Mouse (Mus musculus) lung, adult 2 months (tissue): ENCODE measurements at regions not wholly inside any gene's neighbourhood (a gene's known extent, or its start where the extent isn't known, plus 50 kb on each side); places are given as distances from the start of the nearest gene placed in this dataset.
A peak's percentile ranks its signal among the peaks of the same experiment; 100 is the strongest.

ENCODE experiments used
- DNase-seq: peaks from one replicate; pipeline ENCODE4 v3.0.0; 2022
- H3K4me1 ChIP-seq: fragments of 200-500 bp; 2 replicates; pipeline ENCODE4 v1.6.1; 2011; ENCODE audit warnings: low read length; ENCODE audit not compliant: control insufficient read depth, insufficient read depth
- H3K4me3 ChIP-seq: fragments of 200-500 bp; replicated peaks from 2 replicates; pipeline ENCODE3; 2011; ENCODE audit warnings: low read depth, mild to moderate bottlenecking, control low read depth, low read length; ENCODE audit errors: extremely low read depth
- CTCF ChIP-seq: fragments of 200-500 bp; IDR thresholded peaks from 2 replicates; pipeline ENCODE4 v1.5.1; 2011; ENCODE audit warnings: mild to moderate bottlenecking, low read length, control low read depth; ENCODE audit not compliant: insufficient read depth
- POLR2A ChIP-seq: fragments of 200-500 bp; IDR thresholded peaks from 2 replicates; pipeline ENCODE4 v1.6.1; 2011; ENCODE audit warnings: low read depth, mild to moderate bottlenecking, control low read depth, low read length, borderline replicate concordance; ENCODE audit errors: extremely low read depth
- WGBS: fragments of 180-500 bp; shearing (Covaris S2); methylation state at CpG from one replicate; pipeline ENCODE4 v1.1.7; 2018; 5-methylcytosine and 5-hydroxymethylcytosine counted together

DNA sequence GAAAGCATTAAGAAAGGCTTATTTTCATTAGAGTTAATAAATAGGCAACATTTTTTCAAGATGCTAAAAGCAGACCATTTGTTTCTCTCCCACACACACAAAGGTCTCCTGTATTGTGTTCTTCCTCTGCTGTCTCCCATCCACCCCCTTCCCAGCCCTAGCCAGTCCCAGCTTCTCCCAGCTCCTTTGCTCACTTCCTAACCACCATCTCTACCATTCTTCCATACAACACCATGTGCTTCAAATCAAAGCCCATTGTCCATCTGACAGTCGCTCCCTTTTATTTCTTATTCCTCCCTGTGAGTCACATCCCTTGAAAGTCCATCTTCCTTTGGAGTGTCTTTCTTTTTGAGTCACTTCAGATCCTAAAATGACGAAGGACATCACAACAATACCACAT, 185.0 kb upstream of the Prep start:
- 61% methylated on average over 2 of the region's 2 CpGs for WGBS
- no peak for DNase-seq
- Histone ChIP-seq H3K4me3 (no peak overlapping the region), H3K4me1 (no peaks in the 10 kb centered on the region)
- TF ChIP-seq POLR2A (no peak), CTCF (no peak)

DNA sequence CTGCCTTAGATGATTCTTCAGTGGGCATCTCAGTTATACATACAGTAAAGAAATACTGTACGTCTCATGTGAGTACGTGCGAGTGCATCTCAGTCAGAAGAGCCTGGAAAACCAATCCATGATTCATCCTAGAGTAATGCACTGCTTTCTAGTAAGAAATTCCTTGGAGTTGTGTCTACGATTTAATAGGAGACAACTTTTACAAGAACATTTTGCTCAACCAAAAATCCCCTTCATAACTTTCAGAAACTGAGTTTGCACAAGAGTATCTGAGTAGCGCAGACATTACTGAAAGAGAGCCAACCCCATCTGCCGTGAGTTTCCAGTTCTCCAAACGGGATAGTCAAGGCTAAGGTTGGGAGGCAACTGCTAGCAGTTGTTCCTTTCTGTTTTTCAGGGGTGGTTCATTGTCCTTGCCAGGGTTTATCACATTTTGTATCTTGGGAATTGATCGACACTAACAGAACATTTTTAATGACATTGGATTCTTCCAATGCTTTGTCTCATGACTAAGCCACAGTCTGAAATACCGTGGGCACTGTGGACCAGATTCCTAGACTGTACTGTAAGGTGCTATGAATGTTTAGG, 189.8 kb upstream of the Prep start:
- TF ChIP-seq CTCF (no peak), POLR2A (no peak)
- DNase-seq, result no peak
- Histone ChIP-seq H3K4me1 (no peaks in the 10 kb centered on the region), H3K4me3 (no peak overlapping the region)
- 82% methylated on average over 9 of the region's 9 CpGs for WGBS

- TF ChIP-seq POLR2A (no peak), CTCF (no peak)
- H3K4me3 ChIP-seq, result no peak overlapping the region
- 82% methylated on average over 5 of the region's 5 CpGs for WGBS
- H3K4me1 ChIP-seq, result no peaks in the 10 kb centered on the region
- no peak for DNase-seq
Observed at GRCm38 (mm10) chr10:44873642-44874285, 193.2 kb upstream of the Prep start.

GRCm38 (mm10) chr10:44864191-44864747, 202.7 kb upstream of the Prep start:
- no peak for TF ChIP-seq CTCF
- DNase-seq, result no peak
- H3K4me1 ChIP-seq, result no peaks in the 10 kb centered on the region
- H3K4me3 ChIP-seq, result no peak overlapping the region
- WGBS, result 82% methylated on average over 1 of the region's 1 CpGs

- TF ChIP-seq POLR2A, result no peak
- TF ChIP-seq CTCF, result no peak
- DNase-seq, result no peak
- Histone ChIP-seq H3K4me1 (no peaks in the 10 kb centered on the region), H3K4me3 (no peak overlapping the region)
- 72% methylated on average over 8 of the region's 8 CpGs for WGBS
Observed at GRCm38 (mm10) chr10:44862360-44862674, 204.7 kb upstream of the Prep start.

DNA sequence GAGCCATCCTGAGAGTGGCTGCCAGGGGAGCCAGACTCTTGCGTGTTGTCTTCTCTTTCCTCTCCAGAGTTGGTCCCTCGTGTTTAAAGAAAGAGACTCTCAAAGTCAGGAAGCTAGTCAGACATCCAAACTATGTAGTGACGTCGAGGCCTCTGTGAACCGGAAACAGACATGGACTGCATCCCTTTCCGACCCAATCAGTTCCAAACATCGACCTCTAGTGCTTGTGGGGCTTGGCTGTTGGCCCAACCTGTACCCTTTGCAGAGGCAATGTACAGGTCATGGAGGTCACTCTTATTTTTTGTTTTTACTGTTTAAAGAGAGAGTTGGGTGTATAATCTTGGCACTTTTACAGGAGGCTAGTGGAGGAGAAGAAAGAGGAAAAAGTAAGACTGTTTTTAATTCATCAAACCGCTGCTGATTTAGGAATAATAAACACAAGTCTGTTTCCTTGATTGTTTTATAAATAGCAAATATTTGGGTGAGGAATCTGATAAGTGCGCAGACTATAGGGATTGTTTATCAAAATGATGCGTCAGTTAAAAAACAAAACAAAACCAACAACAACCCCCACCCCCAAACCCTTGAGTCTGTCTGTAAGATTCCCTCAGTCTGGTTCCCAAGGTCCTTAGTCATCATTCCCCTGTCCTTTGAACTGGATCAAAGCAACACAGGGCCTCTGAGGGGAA, 205.2 kb upstream of the Prep start:
- Histone ChIP-seq H3K4me3 (no peak overlapping the region), H3K4me1 (no peaks in the 10 kb centered on the region)
- TF ChIP-seq CTCF (no peak), POLR2A (no peak)
- DNase-seq, result peak; percentile 13
- WGBS, result 24% methylated on average over 10 of the region's 10 CpGs

DNA sequence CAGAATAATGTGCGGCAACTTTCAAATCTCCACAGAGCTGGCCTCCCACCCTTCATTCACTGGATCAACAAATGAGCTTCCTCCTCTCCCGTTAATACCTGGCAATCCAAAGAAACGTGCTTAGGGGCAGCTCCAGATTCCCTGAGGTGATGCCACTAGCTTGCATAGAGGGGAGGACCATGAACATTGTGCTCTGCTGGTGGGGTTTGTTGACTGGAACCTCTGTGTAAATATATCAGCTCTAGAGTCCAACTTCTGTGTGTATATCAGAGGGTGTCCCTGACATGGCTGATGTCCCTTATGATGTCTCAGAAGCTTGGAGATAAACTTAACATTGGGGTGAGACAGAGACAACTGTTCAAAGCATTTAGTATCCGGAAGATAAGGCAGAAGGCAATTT, 209.6 kb upstream of the Prep start:
- Histone ChIP-seq H3K4me1 (no peaks in the 10 kb centered on the region), H3K4me3 (no peak overlapping the region)
- 72% methylated on average over 4 of the region's 4 CpGs for WGBS
- no peak for TF ChIP-seq CTCF
- no peak for DNase-seq

- WGBS, result 92% methylated on average over 4 of the region's 4 CpGs
- Histone ChIP-seq H3K4me3 (no peak overlapping the region), H3K4me1 (no peaks in the 10 kb centered on the region)
- no peak for DNase-seq
- TF ChIP-seq POLR2A (no peak), CTCF (no peak)
Observed at GRCm38 (mm10) chr10:44854109-44854508, 212.9 kb upstream of the Prep start.

GRCm38 (mm10) chr10:44849016-44849415, 218.0 kb upstream of the Prep start:
- Histone ChIP-seq H3K4me1 (no peaks in the 10 kb centered on the region; the same call in 1 of the 2 replicates), H3K4me3 (no peak overlapping the region)
- WGBS, result 78% methylated on average over 4 of the region's 4 CpGs
- no peak for DNase-seq
- no peak for TF ChIP-seq POLR2A
- no peak for TF ChIP-seq CTCF

DNA sequence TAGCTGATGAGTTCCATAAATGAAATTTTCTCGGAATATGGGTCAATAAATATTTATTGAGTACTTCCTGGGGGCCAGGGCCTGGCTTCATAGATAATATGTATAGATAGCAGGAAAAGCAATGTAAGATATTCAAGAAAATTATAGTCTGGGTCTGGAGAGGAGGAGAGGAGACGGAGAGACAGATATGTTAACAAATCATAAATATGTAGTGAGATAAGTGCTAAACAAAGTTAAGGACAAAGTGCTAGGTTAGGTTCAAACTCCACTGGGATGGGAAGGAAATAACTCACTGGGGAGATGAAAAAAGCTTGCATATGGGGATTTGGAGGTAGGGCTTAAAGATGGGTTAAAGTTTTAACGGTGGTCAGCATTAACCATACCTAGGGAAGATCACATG, 220.2 kb upstream of the Prep start:
- H3K4me3 ChIP-seq, result no peak overlapping the region
- DNase-seq, result no peak
- TF ChIP-seq POLR2A (no peak), CTCF (no peak)
- no peaks in the 10 kb centered on the region; the same call in 1 of the 2 replicates for H3K4me1 ChIP-seq
- WGBS, result 68% methylated on average over 3 of the region's 3 CpGs
